ENCODE assay signal across 8 mouse cellular contexts in genomic region chr5:83484135-83484534, GRCm38 (mm10).
DNase-seq lines count a peak whose midpoint lies in the region; ATAC-seq and TF ChIP-seq lines count a peak whose summit lies in the region.

No protein-coding gene starts in this region.

- no peak overlapping the region for H3K4me3 ChIP-seq in heart, postnatal 0 days (ENCODE audit: low read depth, low read length)
- H3K4me3 ChIP-seq in neural tube, embryonic 14.5 days (ENCODE audit: low read depth, low read length) = no peak overlapping the region
- H3K4me3 ChIP-seq in hindbrain, embryonic 16.5 days (ENCODE audit: low read length) = no peak overlapping the region

- DNase-seq in heart, postnatal 0 days (ENCODE audit: low spot score) = peak; percentile 40
- DNase-seq in heart, adult 9 months (ENCODE audit: low spot score in 2 of 2) = no peak
- no peak for DNase-seq in neural tube, embryonic 10.5 days (ENCODE audit: extremely low spot score, low spot score)
- peak; percentile 75 to 84 for DNase-seq in cerebellum, postnatal 10 days
- DNase-seq in left cerebral cortex, postnatal 4 days = peak; percentile 41
- no peak for DNase-seq in spleen, postnatal 14 days (ENCODE audit: low spot score in 2 of 2)

- H3K36me3 ChIP-seq in heart, postnatal 0 days (replicated peaks; ENCODE audit: control insufficient read depth, insufficient read depth, low read length) = no peaks in the 10 kb centered on the region
- no peaks in the 10 kb centered on the region for H3K36me3 ChIP-seq in neural tube, embryonic 14.5 days (ENCODE audit: control insufficient read depth, insufficient read depth, low read length)
- H3K36me3 ChIP-seq in hindbrain, embryonic 16.5 days (ENCODE audit: control insufficient read depth, insufficient read depth, low read length) = no peaks in the 10 kb centered on the region

- H3K27me3 ChIP-seq in heart, postnatal 0 days (ENCODE audit: control insufficient read depth, insufficient read depth, low read length) = no peaks in the 10 kb centered on the region
- H3K27me3 ChIP-seq in neural tube, embryonic 14.5 days (ENCODE audit: control insufficient read depth, insufficient read depth, low read length) = no peaks in the 10 kb centered on the region
- no peaks in the 10 kb centered on the region for H3K27me3 ChIP-seq in hindbrain, embryonic 16.5 days (replicated peaks; ENCODE audit: control insufficient read depth, insufficient read depth, low read length)

- 13% methylated on average over 1 of the region's 1 CpGs for WGBS in heart, postnatal 0 days
- 11% methylated on average over 1 of the region's 1 CpGs for WGBS in neural tube, embryonic 14.5 days
- 12% methylated on average over 1 of the region's 1 CpGs for WGBS in hindbrain, embryonic 16.5 days

- no peak for ATAC-seq in heart, postnatal 0 days (ENCODE audit: insufficient read depth, low read depth)
- ATAC-seq in neural tube, embryonic 14.5 days (ENCODE audit: low read depth) = peak; percentile 60; the same call in 1 of the 2 replicates
- ATAC-seq in hindbrain, embryonic 16.5 days = no peak

- TF ChIP-seq EP300 in heart, postnatal 0 days (IDR thresholded peaks at IDR 0.05; ENCODE audit: low read depth) = no peak

- H3K27ac ChIP-seq in heart, postnatal 0 days (ENCODE audit: low read depth) = no peak overlapping the region
- H3K27ac ChIP-seq in neural tube, embryonic 14.5 days (ENCODE audit: low read depth, low read length) = no peak overlapping the region
- no peak overlapping the region for H3K27ac ChIP-seq in hindbrain, embryonic 16.5 days (ENCODE audit: low read depth, low read length)

- TF ChIP-seq CTCF in heart, postnatal 0 days (IDR thresholded peaks at IDR 0.05; ENCODE audit: low read depth) = peak; percentile 63

- no peak overlapping the region for H3K4me2 ChIP-seq in heart, postnatal 0 days (ENCODE audit: low read depth, low read length)
- H3K4me2 ChIP-seq in neural tube, embryonic 14.5 days (ENCODE audit: low read depth, low read length) = no peak overlapping the region
- no peak overlapping the region for H3K4me2 ChIP-seq in hindbrain, embryonic 16.5 days (ENCODE audit: low read length)

- H3K4me1 ChIP-seq in heart, postnatal 0 days (ENCODE audit: control insufficient read depth, insufficient read depth) = no peaks in the 10 kb centered on the region
- no peaks in the 10 kb centered on the region for H3K4me1 ChIP-seq in neural tube, embryonic 14.5 days (ENCODE audit: control insufficient read depth, insufficient read depth, low read length)
- no peaks in the 10 kb centered on the region for H3K4me1 ChIP-seq in hindbrain, embryonic 16.5 days (ENCODE audit: control insufficient read depth, insufficient read depth, low read depth, low read length)

- intact Hi-C loops in left cerebral cortex, postnatal 4 days (cut with DNase I) = no loop called here

- no peak overlapping the region for H3K9ac ChIP-seq in heart, postnatal 0 days (replicated peaks; ENCODE audit: low read depth, low read length)
- no peak overlapping the region for H3K9ac ChIP-seq in neural tube, embryonic 14.5 days (replicated peaks; ENCODE audit: low read depth, low read length)
- no peak overlapping the region for H3K9ac ChIP-seq in hindbrain, embryonic 16.5 days (ENCODE audit: low read depth, low read length)

- no peaks in the 10 kb centered on the region for H3K9me3 ChIP-seq in heart, postnatal 0 days (replicated peaks; ENCODE audit: control insufficient read depth, low read length)
- no peaks in the 10 kb centered on the region for H3K9me3 ChIP-seq in neural tube, embryonic 14.5 days (ENCODE audit: control insufficient read depth, low read length)
- H3K9me3 ChIP-seq in hindbrain, embryonic 16.5 days (ENCODE audit: control insufficient read depth, low read length) = no peaks in the 10 kb centered on the region

Comparison
In these comparisons a context has a peak if more than half of its experiments do, and no peak if none do; other contexts are left out.
1. DNase-seq: peak in heart, postnatal 0 days (single experiment), cerebellum, postnatal 10 days (2 of 2) and left cerebral cortex, postnatal 4 days (single experiment); none in heart, adult 9 months (0 of 2), neural tube, embryonic 10.5 days (single experiment) and spleen, postnatal 14 days (0 of 2).